Mouse (Mus musculus) macrophage (primary cell): ENCODE data around the gene Tradd. TPM values are rescaled to one million over a fixed set of nuclear protein-coding genes. Genes with fewer than 3 reads are reported as not detected.

Experiments used
- H3K27ac ChIP-seq: fragments of 350-480 bp; formaldehyde crosslinking; 2 replicates; pipeline ENCODE4 v1.9.0; 2021
- H3K36me3 ChIP-seq: fragments of 350-480 bp; formaldehyde crosslinking; 2 replicates; pipeline ENCODE4 v1.9.0; 2021; ENCODE audit errors: inconsistent target
- H3K4me3 ChIP-seq: fragments of 350-480 bp; formaldehyde crosslinking; 2 replicates; pipeline ENCODE4 v1.9.0; 2021; ENCODE audit errors: inconsistent target
- H3K79me2 ChIP-seq: fragments of 350-480 bp; formaldehyde crosslinking; 2 replicates; pipeline ENCODE4 v1.9.0; 2021; ENCODE audit errors: inconsistent target
- WGBS: methylation state at CpG from one replicate; pipeline ENCODE4 v1.1.7; 2026; ENCODE audit warnings: inconsistent platforms; ENCODE audit not compliant: missing documents; 5-methylcytosine and 5-hydroxymethylcytosine counted together
- polyA plus RNA-seq: library from polyadenylated mRNA; stranded (reverse); fragments of 250-400 nt; gene quantifications from 3 replicates; pipeline ENCODE4 v1.2.4, GENCODE M21; 2018; ENCODE audit warnings: inconsistent platforms
- total RNA-seq, 78 experiments: library from RNA; depleted of rRNA; stranded (reverse); fragments of 250-400 nt; gene quantifications; 1 replicate in 9 of 78; 2 replicates in 24 of 78; 3 replicates in 43 of 78; 4 replicates in 2 of 78; pipeline ENCODE4 v1.2.4; 2018; ENCODE audit warnings: inconsistent platforms in 56 of 78

Tradd gene
- total RNA-seq (2018; cell fraction: chromatin; rRNA removed): 10 to 100 TPM in 23 of 26 experiments, 1 to 10 TPM in 3; 6.4 to 42.1 (median 25.5) TPM
- total RNA-seq (2018; cell fraction: cytosol; rRNA removed): 10 to 100 TPM; 12.6 to 25.2 (median 18.9) TPM
- 10 to 100 TPM; 10.9 to 31.0 (median 20.4) TPM for total RNA-seq (2018; cell fraction: nucleus; rRNA removed)
- polyA plus RNA-seq: 8.4 to 20.0 TPM (median 19.9 TPM) in 3 replicates

DNA sequence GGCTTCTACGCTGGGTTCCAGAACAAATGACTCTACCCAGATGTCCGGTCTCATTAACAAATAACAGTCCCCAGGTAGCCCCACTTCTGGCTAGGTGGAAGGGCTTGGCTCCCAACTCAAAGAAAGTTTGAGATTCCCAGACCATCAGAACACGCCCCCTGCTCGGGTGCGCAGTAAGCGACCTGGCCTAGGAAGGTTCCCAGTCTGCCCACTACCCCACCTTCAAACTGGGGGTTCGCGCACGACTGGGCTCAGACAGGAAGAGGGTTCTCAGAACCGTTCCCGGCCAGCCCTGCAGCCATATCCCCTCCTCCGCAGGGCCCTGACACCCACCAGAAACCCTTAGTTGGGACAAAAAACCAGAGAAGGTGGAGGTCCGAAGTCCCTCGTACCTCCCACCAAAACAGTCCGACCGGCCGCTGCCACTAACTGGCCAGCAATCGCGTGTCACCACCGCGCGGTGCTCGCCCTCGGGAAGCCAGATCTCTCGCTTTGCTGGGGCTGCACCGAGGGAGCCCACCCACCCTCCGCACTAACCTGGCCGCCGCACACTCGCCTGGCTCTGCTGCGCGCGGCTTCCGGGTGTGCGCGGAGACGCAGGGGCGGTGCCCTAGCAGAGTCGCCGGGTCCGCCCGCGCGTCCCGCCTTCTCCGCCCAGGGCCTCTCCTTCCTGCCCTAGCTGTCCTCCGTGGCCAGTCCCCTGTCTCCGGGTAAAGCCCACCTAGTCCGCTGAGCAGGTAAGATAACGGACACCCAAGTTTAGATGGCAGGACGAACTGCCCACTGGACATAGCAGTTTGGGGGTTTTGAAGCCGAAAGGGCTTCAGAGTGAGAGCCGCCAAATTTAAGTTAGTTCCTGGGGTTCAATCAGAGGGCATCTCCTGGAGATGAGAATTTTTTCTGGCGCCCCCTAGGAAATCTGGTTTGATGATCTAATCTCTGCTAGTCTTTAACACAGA, at the start of gene Tradd, which contains the start of gene Fbxl8:
Gene Tradd, minus strand, starts transcription at position 586 of the 959 bp plus-strand sequence.
Gene Fbxl8, plus strand, starts transcription at position 625 of the 959 bp plus-strand sequence.
- WGBS: 1% methylated on average over 54 of the region's 54 CpGs
- Histone ChIP-seq H3K36me3 (peaks cover 10% of the 10 kb centered on the region; the same call in 1 of the 2 replicates), H3K79me2 (peaks cover 16% of the 10 kb centered on the region; the same call in 1 of the 2 replicates), H3K4me3 (peak within 1 kb of the TSS; percentile 95), H3K27ac (peak within 1 kb of the TSS; percentile 55)

DNA sequence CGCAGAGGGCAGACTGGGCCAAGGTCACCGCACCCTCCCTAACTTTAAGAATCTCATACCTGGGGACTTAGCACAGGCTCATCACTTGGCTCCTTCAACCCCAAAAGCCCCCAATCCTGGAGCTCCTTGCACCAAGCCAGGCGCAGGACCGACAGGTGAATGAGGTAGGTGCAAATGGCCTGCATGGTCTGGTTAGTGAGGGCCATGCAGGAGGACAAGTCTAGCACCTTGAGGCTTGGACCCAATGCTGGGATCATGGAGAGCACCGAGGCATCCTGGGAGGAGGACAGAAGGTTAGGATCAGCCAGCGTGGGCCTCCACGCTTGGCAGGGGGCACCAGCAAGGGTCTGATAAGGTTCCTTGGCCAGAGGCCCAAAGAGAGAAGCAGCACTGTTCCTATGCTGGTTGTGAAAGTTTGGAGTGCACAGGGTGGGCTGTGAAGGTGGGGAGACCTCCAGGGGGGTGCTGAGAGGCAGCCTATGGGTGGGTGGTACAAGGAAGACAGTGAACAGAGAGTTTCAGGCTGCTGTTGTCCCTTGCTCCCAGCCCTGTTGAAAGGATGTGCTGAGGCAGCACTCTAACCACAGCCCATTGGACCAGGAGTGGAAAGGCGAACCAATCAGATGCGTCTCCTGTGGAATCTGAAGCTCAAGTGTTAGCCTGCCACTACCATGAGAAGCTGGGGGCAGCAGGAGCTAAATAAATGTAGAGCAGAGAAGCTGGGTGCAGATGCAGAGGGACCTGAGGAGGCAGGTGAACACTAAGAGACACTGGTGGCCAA, 49.4 kb upstream of the Tradd start:
- Histone ChIP-seq H3K36me3 (peaks cover 48% of the 10 kb centered on the region), H3K79me2 (no peaks in the 10 kb centered on the region), H3K27ac (no peak overlapping the region), H3K4me3 (no peak overlapping the region)
- WGBS: 94% methylated on average over 9 of the region's 9 CpGs

DNA sequence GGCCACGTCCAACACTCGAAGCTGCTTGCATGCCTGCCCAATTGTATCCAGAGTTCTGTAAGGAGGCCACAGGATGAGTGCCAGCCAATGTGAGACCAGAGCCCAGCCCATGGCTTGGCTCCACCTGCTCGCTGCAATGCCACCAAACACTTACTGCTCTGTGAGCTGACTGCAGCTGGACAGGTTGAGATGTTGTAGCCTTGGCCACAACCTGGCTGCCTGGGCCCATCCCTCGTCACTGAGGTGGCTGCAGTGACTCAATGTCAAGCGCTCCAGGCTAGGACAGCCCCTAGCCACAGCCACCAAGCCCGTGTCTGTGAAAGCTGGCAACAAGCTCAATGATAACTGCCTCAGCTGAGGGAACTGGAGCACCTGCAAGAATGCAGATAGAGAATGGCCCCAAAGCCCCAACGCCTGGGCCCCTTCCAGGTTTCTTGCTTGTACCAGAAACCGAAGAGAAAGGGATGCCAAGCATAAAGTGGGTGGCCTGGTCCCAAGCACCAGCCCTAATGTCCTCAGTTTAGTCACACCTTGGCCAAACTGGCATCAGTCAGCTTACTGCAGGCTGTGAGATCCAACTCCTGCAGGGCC, 48.6 kb upstream of the Tradd start:
- H3K4me3 ChIP-seq: no peak overlapping the region
- no peaks in the 10 kb centered on the region for H3K79me2 ChIP-seq
- WGBS: 93% methylated on average over 8 of the region's 8 CpGs
- H3K27ac ChIP-seq: no peak overlapping the region
- H3K36me3 ChIP-seq: peaks cover 56% of the 10 kb centered on the region

DNA sequence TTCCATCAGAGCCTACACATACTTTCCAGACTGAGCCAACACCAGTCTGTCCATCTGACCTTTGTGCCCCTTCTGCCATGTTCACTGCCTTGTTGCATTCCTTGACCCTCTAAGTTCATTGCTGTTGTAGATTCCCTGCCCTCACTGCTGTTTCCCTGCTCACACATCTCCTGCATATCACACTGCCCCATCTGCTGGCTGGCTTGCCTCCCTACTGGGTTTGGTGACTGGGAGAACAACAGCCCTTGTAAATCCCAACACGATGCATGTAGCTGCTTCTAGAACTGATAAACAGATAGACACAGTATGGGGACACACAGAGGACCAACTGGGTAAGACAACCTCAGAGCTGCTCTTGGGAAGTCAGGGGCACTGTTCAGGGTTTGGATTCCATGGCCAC, 47.3 kb upstream of the Tradd start:
- WGBS: 90% methylated on average over 1 of the region's 1 CpGs
- Histone ChIP-seq H3K4me3 (no peak overlapping the region), H3K27ac (no peak overlapping the region), H3K36me3 (peaks cover 64% of the 10 kb centered on the region), H3K79me2 (no peaks in the 10 kb centered on the region)

DNA sequence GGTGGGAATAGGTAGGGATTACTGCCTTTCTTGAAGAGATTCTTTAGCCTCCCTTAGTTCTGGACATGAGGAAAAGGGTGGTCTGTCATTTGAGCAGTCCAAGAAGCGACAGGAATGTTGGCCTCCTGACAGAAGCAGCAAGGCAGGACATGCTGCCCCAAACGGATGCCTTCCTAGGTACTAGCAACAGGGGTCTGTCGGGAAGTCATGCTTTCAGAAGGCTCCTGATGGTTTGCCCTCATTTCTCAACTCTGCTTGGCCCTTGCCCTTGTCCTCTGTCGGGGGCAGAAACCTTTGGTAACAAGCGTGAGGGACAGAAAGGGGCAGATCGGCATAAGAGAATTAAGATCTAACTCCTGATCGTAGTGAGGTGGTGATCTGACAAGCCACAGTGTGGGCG, 45.7 kb upstream of the Tradd start:
- Histone ChIP-seq H3K36me3 (peaks cover 56% of the 10 kb centered on the region), H3K27ac (no peak overlapping the region), H3K4me3 (no peak overlapping the region), H3K79me2 (no peaks in the 10 kb centered on the region)
- 97% methylated on average over 8 of the region's 8 CpGs for WGBS

DNA sequence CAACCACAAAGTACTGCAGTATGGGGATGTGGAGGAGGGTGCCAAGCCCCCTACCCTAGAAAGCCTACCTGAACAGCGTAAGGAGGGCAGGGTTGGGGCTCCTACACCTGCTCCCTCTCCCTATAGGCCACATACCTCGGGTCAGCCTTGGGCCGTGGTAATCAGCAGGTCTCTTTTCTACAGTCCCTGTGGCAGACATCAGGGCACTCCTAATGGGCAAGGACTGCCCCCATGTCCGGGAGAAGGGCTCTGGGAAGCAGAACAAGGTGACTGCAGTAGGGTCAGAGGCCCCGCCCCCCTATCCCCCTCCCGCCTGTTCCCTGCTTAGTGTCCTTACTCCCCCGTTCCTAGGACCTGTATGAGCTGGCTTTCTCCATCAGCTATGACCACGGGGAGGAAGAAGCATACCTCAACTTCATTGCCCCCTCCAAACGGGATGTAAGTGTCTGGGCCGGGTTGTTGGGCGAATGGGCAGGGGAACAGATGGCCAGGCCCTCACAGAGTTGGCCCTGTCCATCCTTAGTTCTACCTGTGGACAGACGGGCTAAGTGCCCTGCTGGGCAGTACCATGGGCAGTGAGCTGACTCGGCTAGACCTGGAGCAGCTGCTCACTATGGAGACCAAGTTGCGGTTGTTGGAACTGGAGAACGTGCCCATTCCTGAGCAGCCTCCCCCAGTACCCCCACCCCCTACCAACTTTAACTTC, 44.9 kb upstream of the Tradd start:
- Histone ChIP-seq H3K36me3 (peaks cover 53% of the 10 kb centered on the region), H3K4me3 (no peak overlapping the region), H3K79me2 (no peaks in the 10 kb centered on the region), H3K27ac (no peak overlapping the region)
- WGBS: 90% methylated on average over 14 of the region's 15 CpGs

DNA sequence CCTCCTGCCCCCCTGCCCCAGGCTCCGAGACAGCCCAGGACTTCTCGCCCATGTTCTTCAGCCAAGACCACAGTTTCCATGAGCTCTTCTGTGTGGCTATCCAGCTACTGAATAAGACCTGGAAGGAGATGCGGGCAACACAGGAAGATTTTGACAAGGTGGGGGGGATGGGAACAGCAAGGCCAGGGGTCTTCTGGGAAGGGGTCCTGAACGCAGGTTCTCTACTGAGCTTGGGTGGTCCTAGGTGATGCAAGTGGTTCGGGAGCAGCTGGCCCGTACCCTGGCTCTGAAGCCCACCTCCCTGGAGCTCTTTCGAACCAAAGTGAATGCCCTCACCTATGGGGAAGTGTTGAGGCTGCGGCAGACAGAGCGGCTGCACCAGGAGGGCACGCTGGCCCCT, 44.0 kb upstream of the Tradd start:
- H3K4me3 ChIP-seq: no peak overlapping the region
- peaks cover 45% of the 10 kb centered on the region for H3K36me3 ChIP-seq
- WGBS: 93% methylated on average over 10 of the region's 10 CpGs
- H3K27ac ChIP-seq: no peak overlapping the region
- H3K79me2 ChIP-seq: no peaks in the 10 kb centered on the region

DNA sequence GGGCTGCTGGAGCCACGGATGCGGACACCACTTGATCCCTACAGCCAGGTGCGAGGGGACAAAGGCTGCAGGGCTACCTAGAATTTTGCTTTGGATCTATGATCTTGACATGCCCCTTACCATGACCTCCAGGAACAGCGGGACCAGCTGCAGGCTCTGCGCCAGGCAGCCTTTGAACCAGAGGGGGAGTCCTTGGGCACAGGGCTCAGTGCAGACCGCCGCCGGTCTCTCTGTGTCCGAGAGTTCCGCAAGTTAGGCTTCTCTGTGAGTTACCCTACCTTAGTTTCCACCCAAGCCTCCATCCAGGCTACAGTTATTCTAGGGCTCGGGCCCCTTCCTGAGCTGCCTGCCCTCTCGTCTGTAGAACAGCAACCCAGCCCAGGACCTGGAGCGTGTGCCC, 43.3 kb upstream of the Tradd start:
- no peak overlapping the region for H3K27ac ChIP-seq
- H3K79me2 ChIP-seq: no peaks in the 10 kb centered on the region
- H3K4me3 ChIP-seq: no peak overlapping the region
- peaks cover 37% of the 10 kb centered on the region for H3K36me3 ChIP-seq
- 96% methylated on average over 13 of the region's 13 CpGs for WGBS

DNA sequence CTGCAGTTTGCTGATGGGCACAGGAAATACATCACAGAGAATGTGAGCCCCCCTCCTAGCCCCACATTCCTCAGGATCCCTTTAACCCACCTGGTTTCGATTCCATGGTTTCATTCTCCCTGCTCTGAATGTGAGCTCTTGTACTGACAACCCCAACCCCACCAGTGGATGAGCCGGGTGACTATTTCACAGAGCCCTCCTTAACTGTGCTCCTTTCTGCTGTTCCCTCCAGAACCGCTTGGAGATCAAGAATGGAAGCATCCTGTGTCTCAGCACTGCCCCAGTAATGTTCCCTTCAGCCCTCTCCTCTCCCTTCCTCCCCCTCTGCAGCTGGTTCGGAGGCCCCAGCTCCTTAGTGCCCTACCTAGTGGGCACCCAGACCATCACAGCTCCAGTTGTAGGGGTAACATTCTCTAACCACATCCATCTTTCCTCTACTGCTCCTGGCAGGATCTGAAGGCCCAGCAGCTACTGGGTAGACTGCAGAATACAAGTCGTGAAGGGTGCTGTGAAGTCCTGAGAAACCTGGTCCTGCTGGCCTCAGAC, 41.8 kb upstream of the Tradd start:
- Histone ChIP-seq H3K4me3 (no peak overlapping the region), H3K79me2 (peaks cover 3% of the 10 kb centered on the region; the same call in 1 of the 2 replicates), H3K36me3 (peaks cover 41% of the 10 kb centered on the region; the same call in 1 of the 2 replicates), H3K27ac (no peak overlapping the region)
- 62% methylated on average over 5 of the region's 5 CpGs for WGBS

DNA sequence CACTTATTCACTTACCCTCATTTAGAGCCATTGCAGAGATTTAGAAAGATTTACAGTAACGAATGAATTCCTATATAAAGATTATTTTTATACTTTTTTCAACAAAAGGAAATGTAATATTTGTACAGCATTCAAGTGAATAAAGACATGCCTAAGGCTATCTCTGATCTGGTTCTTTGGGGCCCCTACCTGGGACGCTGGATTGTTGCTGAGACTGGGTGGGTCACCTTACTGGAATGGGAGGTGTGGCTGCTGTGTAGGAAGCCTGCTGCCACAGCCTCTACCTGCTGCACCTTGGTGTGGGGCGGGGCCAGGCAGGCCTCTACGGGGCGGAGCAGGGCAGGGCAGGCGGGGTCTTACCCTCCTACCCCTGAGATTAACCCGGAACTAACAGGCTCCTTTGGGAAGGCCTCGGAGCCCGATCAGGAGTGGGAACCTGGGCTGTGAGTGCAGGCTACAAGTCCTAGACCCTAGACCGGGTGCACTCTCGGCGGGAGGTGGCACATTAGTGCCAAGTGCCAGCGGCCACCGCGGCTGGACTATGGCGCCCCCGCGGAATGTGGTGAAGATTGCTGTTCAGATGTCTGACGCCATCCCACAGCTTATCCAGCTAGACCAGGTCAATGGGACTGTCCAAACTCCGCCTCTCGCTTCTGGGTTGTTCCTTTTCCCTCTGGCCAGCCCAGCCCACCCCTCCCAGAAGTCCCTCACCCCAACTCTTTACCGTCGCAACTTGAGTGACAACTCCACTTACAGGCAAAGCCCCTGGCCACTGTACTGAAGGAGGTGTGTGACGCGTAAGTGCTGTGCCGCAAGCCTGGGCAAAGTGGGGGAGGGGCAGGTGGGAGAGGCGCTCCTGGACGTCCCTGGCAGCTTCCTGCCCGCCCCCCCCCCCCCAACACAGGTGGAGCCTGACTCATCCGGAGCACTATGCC, 41.1 kb upstream of the Tradd start, which contains the start of gene Elmo3:
Gene Elmo3, plus strand, starts transcription at position 391 of the 935 bp plus-strand sequence.
- H3K27ac ChIP-seq: peak within 1 kb of the TSS; percentile 27; the same call in 1 of the 2 replicates
- H3K4me3 ChIP-seq: no peak within 1 kb of the TSS
- WGBS: 23% methylated on average over 29 of the region's 30 CpGs
- H3K36me3 ChIP-seq: peaks cover 48% of the 10 kb centered on the region; the same call in 1 of the 2 replicates
- peaks cover 10% of the 10 kb centered on the region; the same call in 1 of the 2 replicates for H3K79me2 ChIP-seq

DNA sequence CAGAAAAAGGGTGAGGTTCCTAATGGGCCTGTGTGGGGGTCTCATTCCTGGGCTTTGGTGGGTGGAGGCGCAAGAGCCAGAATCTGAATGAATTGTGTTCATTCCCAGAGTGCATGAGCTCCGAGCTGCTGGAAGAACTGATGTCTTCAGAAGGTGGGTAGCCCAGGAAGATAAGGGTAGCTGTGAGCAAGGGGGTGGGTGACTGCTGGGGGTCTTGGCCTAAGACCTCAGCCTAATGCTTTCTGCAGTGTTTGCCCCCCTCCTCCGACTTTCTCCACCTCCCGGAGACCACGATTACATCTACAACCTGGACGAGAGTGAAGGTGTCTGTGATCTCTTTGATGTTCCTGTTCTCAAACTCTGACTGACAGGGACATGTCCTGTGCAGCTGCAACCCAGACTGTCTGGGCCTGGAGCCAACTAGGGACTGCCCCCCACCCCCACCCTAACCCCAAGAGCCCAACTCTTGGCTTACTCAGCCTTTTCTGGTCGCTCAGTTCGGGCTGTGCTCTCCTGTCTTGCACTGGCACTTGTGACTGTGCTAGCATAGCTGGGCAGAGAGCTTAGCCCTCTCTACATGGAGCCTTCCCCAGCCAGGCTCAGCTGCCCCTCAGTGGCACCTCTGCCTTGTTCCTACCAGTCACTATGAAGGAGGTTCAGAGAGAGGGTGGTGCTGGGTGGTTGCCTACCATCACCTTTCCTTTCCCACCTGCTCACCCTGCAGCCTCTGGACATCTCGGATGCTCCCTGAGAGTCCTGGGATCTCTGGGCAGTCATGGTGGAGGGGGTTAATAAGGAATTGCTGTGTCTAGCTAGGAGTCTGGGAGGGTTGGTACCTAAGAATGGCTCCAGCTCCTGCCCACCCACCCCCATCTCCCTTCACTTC, 40.2 kb upstream of the Tradd start:
- peaks cover 19% of the 10 kb centered on the region for H3K79me2 ChIP-seq
- H3K36me3 ChIP-seq: peaks cover 50% of the 10 kb centered on the region; the same call in 1 of the 2 replicates
- H3K4me3 ChIP-seq: no peak overlapping the region
- peak overlapping the region; percentile 27; the same call in 1 of the 2 replicates for H3K27ac ChIP-seq
- 71% methylated on average over 9 of the region's 9 CpGs for WGBS

DNA sequence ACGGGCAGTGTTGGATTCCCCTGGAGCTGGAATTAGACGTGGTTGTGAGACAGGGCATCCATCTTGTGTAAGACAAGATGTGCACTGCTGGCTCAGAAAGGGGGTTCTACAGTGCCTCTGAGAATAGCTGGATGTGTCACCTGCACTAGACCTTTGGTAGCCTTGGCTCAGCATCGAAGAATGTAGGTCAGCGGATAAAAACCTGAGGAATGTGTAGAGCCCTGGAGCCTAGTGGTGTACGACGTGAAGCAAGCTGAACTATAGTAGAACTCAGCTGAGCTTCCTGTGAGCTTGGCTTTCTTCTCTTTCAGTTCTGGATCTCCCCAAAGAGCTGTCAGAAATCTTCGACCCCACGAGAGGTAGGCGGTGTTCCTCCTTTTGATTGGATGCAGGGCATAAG, 39.5 kb upstream of the Tradd start:
- Histone ChIP-seq H3K27ac (0 out of 2 replicates have a peak overlapping the region, but pooled peaks have one; percentile 12), H3K4me3 (no peak overlapping the region), H3K79me2 (peaks cover 26% of the 10 kb centered on the region), H3K36me3 (peaks cover 43% of the 10 kb centered on the region; the same call in 1 of the 2 replicates)
- whole genome bisulfite sequencing: 88% methylated on average over 7 of the region's 9 CpGs
